Mouse (Mus musculus) T-helper 1 cell (primary cell): ENCODE measurements around the gene Dhrs7c.

Source experiments
- in situ Hi-C: fragments of 300-600 bp; cut with MboI, MseI; formaldehyde crosslinking; loops from one replicate; pipeline ENCODE4 v1.15.1; 2025; ENCODE audit warnings: high pct_unique_total_duplicates

Gene Dhrs7c

GRCm38 (mm10) chr11:67797931-67798330, at the start of gene Dhrs7c:
Dhrs7c (plus strand) TSS chr11:67798187.
- in situ Hi-C loops: no loop called here

- in situ Hi-C loops: no loop called here
Measured at GRCm38 (mm10) chr11:67756287-67756686, 41.7 kb upstream of the Dhrs7c start.

GRCm38 (mm10) chr11:67757373-67758167, 40.4 kb upstream of the Dhrs7c start:
- in situ Hi-C loops: no loop called here

GRCm38 (mm10) chr11:67771053-67771452, 26.9 kb upstream of the Dhrs7c start, which contains the start of gene Glp2r:
Glp2r (minus strand) TSS chr11:67771153.
- in situ Hi-C loops: no loop called here

GRCm38 (mm10) chr11:67771691-67772090, 26.3 kb upstream of the Dhrs7c start:
- in situ Hi-C loops: no loop called here

GRCm38 (mm10) chr11:67772577-67772976, 25.4 kb upstream of the Dhrs7c start:
- in situ Hi-C loops: no loop called here

GRCm38 (mm10) chr11:67774379-67774778, 23.6 kb upstream of the Dhrs7c start, which contains the start of gene Gsg1l2:
Gsg1l2 (plus strand) TSS chr11:67774608.
- in situ Hi-C loops: no loop called here

- in situ Hi-C loops: no loop called here
Measured at GRCm38 (mm10) chr11:67790182-67790581, 7.8 kb upstream of the Dhrs7c start.

GRCm38 (mm10) chr11:67800130-67800723, 2.2 kb downstream of the Dhrs7c start:
- in situ Hi-C loops: no loop called here

- in situ Hi-C loops: no loop called here
Measured at GRCm38 (mm10) chr11:67801169-67801568, 3.2 kb downstream of the Dhrs7c start.

GRCm38 (mm10) chr11:67805538-67805937, 7.6 kb downstream of the Dhrs7c start:
- in situ Hi-C loops: no loop called here

GRCm38 (mm10) chr11:67806832-67807597, 9.0 kb downstream of the Dhrs7c start:
- in situ Hi-C loops: no loop called here

- in situ Hi-C loops: no loop called here
Measured at GRCm38 (mm10) chr11:67808051-67808450, 10.1 kb downstream of the Dhrs7c start.

GRCm38 (mm10) chr11:67811535-67811934, 13.5 kb downstream of the Dhrs7c start:
- in situ Hi-C loops: no loop called here

- in situ Hi-C loops: no loop called here
Measured at GRCm38 (mm10) chr11:67819604-67820003, 21.6 kb downstream of the Dhrs7c start.

- in situ Hi-C loops: no loop called here
Measured at GRCm38 (mm10) chr11:67820221-67820620, 22.2 kb downstream of the Dhrs7c start.

- in situ Hi-C loops: no loop called here
Measured at GRCm38 (mm10) chr11:67821560-67821959, 23.6 kb downstream of the Dhrs7c start.

GRCm38 (mm10) chr11:67828360-67829059, 30.5 kb downstream of the Dhrs7c start:
- in situ Hi-C loops: no loop called here

GRCm38 (mm10) chr11:67829530-67829929, 31.5 kb downstream of the Dhrs7c start:
- in situ Hi-C loops: no loop called here

- in situ Hi-C loops: loop anchor here (10.0 kb wide), 1 partner anchor 333 kb away; no protein-coding TSS in a partner anchor
Measured at GRCm38 (mm10) chr11:67831820-67832219, 33.8 kb downstream of the Dhrs7c start.

GRCm38 (mm10) chr11:67835408-67836078, 37.6 kb downstream of the Dhrs7c start:
- in situ Hi-C loops: loop anchor here (10.0 kb wide), 1 partner anchor 329 kb away; no protein-coding TSS in a partner anchor
